Mouse (Mus musculus): Measurements from ENCODE around the gene Mycbp. TPM values are rescaled to one million over a fixed set of nuclear protein-coding genes. Genes with fewer than 3 reads are reported as not detected.
A peak's percentile ranks its signal among the peaks of the same experiment; 100 is the strongest.

The Mycbp gene
- 67.5 and 81.0 TPM in 2 replicates for polyA plus RNA-seq (2014; fragmentation: Nextera tagmentation; extraction: Ambion mirVana)

GRCm38 (mm10) chr4:123904333-123905125 is at the start of gene Mycbp:
TSS of gene Mycbp (plus strand) at chr4:123904832.
- Histone ChIP-seq H3K4me1 (ENCODE audit: control insufficient read depth, insufficient read depth, low read length) (peaks cover 7% of the 10 kb centered on the region; the same call in 1 of the 2 replicates), H3K9me3 (ENCODE audit: control insufficient read depth, low read length) (no peaks in the 10 kb centered on the region), H3K4me2 (ENCODE audit: low read depth, low read length) (peak within 1 kb of the TSS; percentile 76), H3K4me3 (ENCODE audit: low read depth, low read length) (peak within 1 kb of the TSS; percentile 80), H3K27ac (replicated peaks; ENCODE audit: low read depth, low read length) (peak within 1 kb of the TSS; percentile 83), H3K9ac (ENCODE audit: low read depth, low read length) (peak within 1 kb of the TSS; percentile 85), H3K36me3 (ENCODE audit: control insufficient read depth, insufficient read depth, low read length) (peaks cover 11% of the 10 kb centered on the region; the same call in 1 of the 2 replicates), H3K27me3 (replicated peaks; ENCODE audit: control insufficient read depth, insufficient read depth, low read length) (no peaks in the 10 kb centered on the region)
- WGBS: 3% methylated on average over 14 of the region's 49 CpGs
- peak; percentile 100 for ATAC-seq (ENCODE audit: low read depth)
- DNase-seq (ENCODE audit: low spot score): peak; percentile 99

DNA sequence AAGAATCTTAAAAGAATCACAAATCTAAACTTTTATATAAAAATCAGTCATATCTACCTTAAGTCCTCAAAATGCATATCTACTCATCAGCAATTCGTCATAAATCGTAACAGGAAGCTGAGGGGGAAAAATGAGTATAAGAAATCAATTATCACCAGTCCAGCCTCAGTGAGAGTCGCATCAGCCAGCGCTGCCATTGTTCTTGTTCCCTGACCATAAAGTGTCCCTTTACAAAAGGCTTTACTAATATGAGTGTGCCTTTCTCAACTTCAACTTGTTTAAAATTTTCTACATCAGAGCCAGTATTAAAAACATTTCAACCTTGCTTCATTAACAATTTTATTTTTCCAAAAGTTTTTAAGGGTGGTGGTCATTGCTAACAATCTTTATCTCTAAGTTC is 47.7 kb upstream of the Mycbp start:
- 63% methylated on average over 4 of the region's 4 CpGs for WGBS
- no peak overlapping the region for H3K4me2 ChIP-seq (ENCODE audit: low read depth, low read length)

GRCm38 (mm10) chr4:123858090-123858489 is 46.5 kb upstream of the Mycbp start:
- Histone ChIP-seq H3K36me3 (ENCODE audit: control insufficient read depth, insufficient read depth, low read length) (no peaks in the 10 kb centered on the region), H3K27ac (replicated peaks; ENCODE audit: low read depth, low read length) (no peak overlapping the region), H3K9me3 (ENCODE audit: control insufficient read depth, low read length) (no peaks in the 10 kb centered on the region), H3K27me3 (replicated peaks; ENCODE audit: control insufficient read depth, insufficient read depth, low read length) (no peaks in the 10 kb centered on the region), H3K4me2 (ENCODE audit: low read depth, low read length) (no peak overlapping the region), H3K4me3 (ENCODE audit: low read depth, low read length) (no peak overlapping the region), H3K9ac (ENCODE audit: low read depth, low read length) (no peak overlapping the region), H3K4me1 (ENCODE audit: control insufficient read depth, insufficient read depth, low read length) (no peaks in the 10 kb centered on the region)
- ATAC-seq (ENCODE audit: low read depth) (no peak), DNase-seq (ENCODE audit: low spot score) (no peak)
- 84% methylated on average over 7 of the region's 7 CpGs for WGBS

More for the DNA sequence above, 47.7 kb upstream of the Mycbp start:
- Histone ChIP-seq H3K9ac (ENCODE audit: low read depth, low read length) (no peak overlapping the region), H3K36me3 (ENCODE audit: control insufficient read depth, insufficient read depth, low read length) (no peaks in the 10 kb centered on the region), H3K9me3 (ENCODE audit: control insufficient read depth, low read length) (no peaks in the 10 kb centered on the region; the same call in 1 of the 2 replicates), H3K27ac (replicated peaks; ENCODE audit: low read depth, low read length) (no peak overlapping the region), H3K4me1 (ENCODE audit: control insufficient read depth, insufficient read depth, low read length) (no peaks in the 10 kb centered on the region), H3K27me3 (replicated peaks; ENCODE audit: control insufficient read depth, insufficient read depth, low read length) (no peaks in the 10 kb centered on the region), H3K4me3 (ENCODE audit: low read depth, low read length) (no peak overlapping the region)
- no peak for DNase-seq (ENCODE audit: low spot score)
- no peak for ATAC-seq (ENCODE audit: low read depth)

- no peak within 1 kb of the TSS for H3K4me3 ChIP-seq (ENCODE audit: low read depth, low read length)
- no peaks in the 10 kb centered on the region for H3K4me1 ChIP-seq (ENCODE audit: control insufficient read depth, insufficient read depth, low read length)
- H3K9ac ChIP-seq (ENCODE audit: low read depth, low read length): no peak within 1 kb of the TSS
- H3K4me2 ChIP-seq (ENCODE audit: low read depth, low read length): no peak within 1 kb of the TSS
- no peaks in the 10 kb centered on the region for H3K36me3 ChIP-seq (ENCODE audit: control insufficient read depth, insufficient read depth, low read length)
- DNase-seq (ENCODE audit: low spot score) (no peak), ATAC-seq (ENCODE audit: low read depth) (no peak)
- H3K27me3 ChIP-seq (replicated peaks; ENCODE audit: control insufficient read depth, insufficient read depth, low read length): no peaks in the 10 kb centered on the region
- no peaks in the 10 kb centered on the region for H3K9me3 ChIP-seq (ENCODE audit: control insufficient read depth, low read length)
- no peak within 1 kb of the TSS for H3K27ac ChIP-seq (replicated peaks; ENCODE audit: low read depth, low read length)
- WGBS: 83% methylated on average over 3 of the region's 3 CpGs
Measured at GRCm38 (mm10) chr4:123859379-123859778, 45.3 kb upstream of the Mycbp start, which contains the start of gene 4933427I04Rik. TSS of gene 4933427I04Rik (plus strand) at chr4:123859679.

DNA sequence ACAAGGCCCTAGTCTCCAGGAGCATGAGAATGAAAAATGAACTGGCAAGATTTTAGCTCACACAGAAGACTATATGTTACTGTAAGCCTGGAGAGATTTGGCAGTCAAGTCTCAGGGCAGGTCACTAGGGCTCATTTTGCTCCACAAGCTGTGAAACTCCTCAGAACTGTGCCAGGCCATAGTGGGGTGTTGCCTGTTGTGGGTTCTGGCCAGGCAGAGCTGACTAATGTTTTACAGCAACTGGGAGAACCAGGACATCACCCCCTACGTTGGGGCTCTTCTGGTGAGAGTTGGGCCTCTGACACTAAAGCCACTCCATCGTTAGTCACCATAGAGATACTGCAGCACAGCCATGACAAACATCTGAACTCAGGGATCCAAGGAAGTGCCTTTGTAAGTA is 44.8 kb upstream of the Mycbp start:
- Histone ChIP-seq H3K27ac (replicated peaks; ENCODE audit: low read depth, low read length) (no peak overlapping the region), H3K4me2 (ENCODE audit: low read depth, low read length) (no peak overlapping the region), H3K4me3 (ENCODE audit: low read depth, low read length) (no peak overlapping the region), H3K27me3 (replicated peaks; ENCODE audit: control insufficient read depth, insufficient read depth, low read length) (no peaks in the 10 kb centered on the region), H3K4me1 (ENCODE audit: control insufficient read depth, insufficient read depth, low read length) (no peaks in the 10 kb centered on the region), H3K36me3 (ENCODE audit: control insufficient read depth, insufficient read depth, low read length) (no peaks in the 10 kb centered on the region), H3K9ac (ENCODE audit: low read depth, low read length) (no peak overlapping the region), H3K9me3 (ENCODE audit: control insufficient read depth, low read length) (no peaks in the 10 kb centered on the region)
- ATAC-seq (ENCODE audit: low read depth): no peak
- WGBS: 62% methylated on average over 2 of the region's 2 CpGs
- no peak for DNase-seq (ENCODE audit: low spot score)

DNA sequence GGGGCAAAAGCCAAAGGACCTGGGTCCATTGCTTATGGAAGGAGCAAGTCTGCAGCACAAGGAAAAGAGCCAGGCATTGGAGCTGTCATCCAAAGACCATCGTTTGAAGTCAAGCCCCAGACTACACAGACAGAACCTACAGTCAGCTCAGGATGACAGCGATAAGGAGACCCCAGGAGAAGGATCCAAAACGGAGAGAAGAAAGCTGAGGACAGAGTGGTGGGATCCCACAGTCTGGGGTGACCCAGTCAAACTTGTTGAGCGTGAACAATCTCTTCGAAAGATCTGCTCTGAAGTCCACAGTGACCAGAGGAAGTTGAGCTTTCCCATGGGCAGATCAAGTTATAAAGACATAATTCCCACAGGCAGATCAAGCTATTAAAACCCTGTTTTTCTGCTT is 44.0 kb upstream of the Mycbp start:
- no peak for ATAC-seq (ENCODE audit: low read depth)
- H3K4me2 ChIP-seq (ENCODE audit: low read depth, low read length): no peak overlapping the region
- DNase-seq (ENCODE audit: low spot score): no peak
- 83% methylated on average over 5 of the region's 5 CpGs for WGBS
- no peak overlapping the region for H3K9ac ChIP-seq (ENCODE audit: low read depth, low read length)
- H3K4me3 ChIP-seq (ENCODE audit: low read depth, low read length): no peak overlapping the region
- H3K27me3 ChIP-seq (replicated peaks; ENCODE audit: control insufficient read depth, insufficient read depth, low read length): no peaks in the 10 kb centered on the region
- H3K4me1 ChIP-seq (ENCODE audit: control insufficient read depth, insufficient read depth, low read length): no peaks in the 10 kb centered on the region
- no peaks in the 10 kb centered on the region for H3K9me3 ChIP-seq (ENCODE audit: control insufficient read depth, low read length)
- H3K27ac ChIP-seq (replicated peaks; ENCODE audit: low read depth, low read length): no peak overlapping the region
- H3K36me3 ChIP-seq (ENCODE audit: control insufficient read depth, insufficient read depth, low read length): no peaks in the 10 kb centered on the region

- Histone ChIP-seq H3K9me3 (ENCODE audit: control insufficient read depth, low read length) (no peaks in the 10 kb centered on the region), H3K9ac (ENCODE audit: low read depth, low read length) (no peak overlapping the region), H3K27me3 (replicated peaks; ENCODE audit: control insufficient read depth, insufficient read depth, low read length) (no peaks in the 10 kb centered on the region), H3K4me2 (ENCODE audit: low read depth, low read length) (no peak overlapping the region), H3K36me3 (ENCODE audit: control insufficient read depth, insufficient read depth, low read length) (no peaks in the 10 kb centered on the region), H3K27ac (replicated peaks; ENCODE audit: low read depth, low read length) (no peak overlapping the region), H3K4me1 (ENCODE audit: control insufficient read depth, insufficient read depth, low read length) (no peaks in the 10 kb centered on the region), H3K4me3 (ENCODE audit: low read depth, low read length) (no peak overlapping the region)
- ATAC-seq (ENCODE audit: low read depth) (no peak), DNase-seq (ENCODE audit: low spot score) (no peak)
- WGBS: 86% methylated on average over 5 of the region's 5 CpGs
Measured at GRCm38 (mm10) chr4:123893726-123894125, 10.9 kb upstream of the Mycbp start.

- Histone ChIP-seq H3K4me3 (ENCODE audit: low read depth, low read length) (no peak overlapping the region), H3K27ac (replicated peaks; ENCODE audit: low read depth, low read length) (no peak overlapping the region), H3K4me2 (ENCODE audit: low read depth, low read length) (no peak overlapping the region), H3K9ac (ENCODE audit: low read depth, low read length) (no peak overlapping the region), H3K27me3 (replicated peaks; ENCODE audit: control insufficient read depth, insufficient read depth, low read length) (no peaks in the 10 kb centered on the region), H3K36me3 (ENCODE audit: control insufficient read depth, insufficient read depth, low read length) (no peaks in the 10 kb centered on the region), H3K4me1 (ENCODE audit: control insufficient read depth, insufficient read depth, low read length) (no peaks in the 10 kb centered on the region), H3K9me3 (ENCODE audit: control insufficient read depth, low read length) (no peaks in the 10 kb centered on the region)
- WGBS: 82% methylated on average over 4 of the region's 4 CpGs
- ATAC-seq (ENCODE audit: low read depth) (no peak), DNase-seq (ENCODE audit: low spot score) (no peak)
Measured at GRCm38 (mm10) chr4:123894295-123894694, 10.3 kb upstream of the Mycbp start.

DNA sequence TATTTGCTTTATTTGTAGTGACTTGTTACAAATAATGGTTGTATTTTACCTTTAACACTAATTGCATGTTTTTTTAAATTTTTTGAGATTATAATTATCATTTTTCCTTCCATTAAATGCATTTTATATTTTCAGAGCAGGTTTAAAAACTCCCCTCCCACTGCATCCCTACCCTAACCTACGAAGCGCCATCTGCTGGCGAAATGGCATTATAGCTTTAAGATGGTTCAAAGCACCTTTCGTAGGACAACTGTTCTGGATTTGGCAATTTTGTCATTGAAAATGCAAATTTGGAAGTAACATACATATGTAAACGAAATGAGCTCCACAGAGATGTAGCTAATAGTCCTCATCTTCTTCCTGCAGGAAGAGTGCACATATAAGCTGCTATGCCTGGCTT is 5.9 kb upstream of the Mycbp start:
- Histone ChIP-seq H3K9ac (ENCODE audit: low read depth, low read length) (no peak overlapping the region), H3K4me2 (ENCODE audit: low read depth, low read length) (no peak overlapping the region), H3K4me3 (ENCODE audit: low read depth, low read length) (no peak overlapping the region), H3K27ac (replicated peaks; ENCODE audit: low read depth, low read length) (no peak overlapping the region), H3K4me1 (ENCODE audit: control insufficient read depth, insufficient read depth, low read length) (no peaks in the 10 kb centered on the region), H3K36me3 (ENCODE audit: control insufficient read depth, insufficient read depth, low read length) (no peaks in the 10 kb centered on the region), H3K9me3 (ENCODE audit: control insufficient read depth, low read length) (no peaks in the 10 kb centered on the region), H3K27me3 (replicated peaks; ENCODE audit: control insufficient read depth, insufficient read depth, low read length) (no peaks in the 10 kb centered on the region)
- ATAC-seq (ENCODE audit: low read depth) (no peak), DNase-seq (ENCODE audit: low spot score) (peak; percentile 59)
- WGBS: 12% methylated on average over 5 of the region's 5 CpGs

Data from embryonic facial prominence, embryonic 14.5 days (tissue).